Mouse (Mus musculus) kidney, adult 2 months (tissue): Measurements from ENCODE around the gene Gbgt1.
A peak's percentile ranks its signal among the peaks of the same experiment; 100 is the strongest.

Experiments used
- CTCF ChIP-seq: fragments of 200-500 bp; conservative IDR thresholded peaks from 2 replicates; pipeline ENCODE4 v1.5.1; 2011; ENCODE audit warnings: low read depth, mild to moderate bottlenecking, control low read depth, low read length, moderate library complexity, mixed read lengths; ENCODE audit not compliant: insufficient read depth, insufficient read length
- POLR2A ChIP-seq: fragments of 200-500 bp; IDR thresholded peaks from one replicate; pipeline ENCODE4 v1.6.1; 2011; ENCODE audit warnings: low read depth, low read length, control low read depth

DNA sequence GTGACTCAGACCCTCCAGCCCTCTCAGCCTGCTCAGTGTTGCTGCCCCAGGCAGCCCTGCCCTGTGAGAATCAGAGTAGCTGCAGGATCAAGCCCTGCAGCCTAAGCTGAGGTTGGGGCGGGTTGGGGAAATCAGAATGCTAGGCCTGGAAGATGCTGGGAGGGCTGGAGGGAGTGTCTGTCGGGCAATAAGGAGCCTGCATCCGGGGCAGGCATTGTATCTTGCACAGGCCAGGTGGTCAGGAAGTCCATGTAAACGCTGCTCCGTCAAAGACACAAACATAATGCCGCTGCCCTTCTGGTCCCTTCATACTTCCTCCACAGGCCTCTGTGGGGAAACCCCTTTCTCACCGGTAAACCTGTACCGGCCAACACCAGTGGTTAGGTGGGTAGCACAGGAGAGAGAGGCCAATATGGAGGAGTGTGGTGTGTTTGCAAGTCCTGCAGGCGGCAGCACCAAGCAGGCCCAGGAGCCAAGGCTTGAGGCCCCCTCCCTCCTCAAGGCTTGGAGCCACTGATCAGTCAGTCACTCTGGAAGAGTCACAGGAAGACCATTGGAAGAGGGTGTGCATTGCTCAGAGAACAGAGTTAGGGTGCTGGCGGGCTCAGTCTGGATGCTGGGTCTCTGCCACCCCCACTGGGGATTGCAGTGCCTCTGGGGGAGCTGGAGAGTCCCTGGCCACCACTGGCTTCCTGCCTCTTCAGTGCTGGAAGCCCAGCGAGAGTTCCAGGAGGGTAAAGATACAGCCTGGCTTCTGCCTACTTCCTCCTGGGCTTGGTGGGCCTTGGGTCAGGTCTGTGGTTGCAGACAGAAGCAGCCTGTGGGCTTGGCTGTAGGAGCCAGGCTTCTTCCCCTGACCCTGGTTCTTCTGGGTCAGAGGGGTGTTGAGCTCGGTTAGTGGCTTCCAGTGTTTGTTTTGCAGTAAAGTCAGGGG lies 29.5 kb downstream of the Gbgt1 start:
- no peak for TF ChIP-seq POLR2A
- 0 out of 2 replicates have a peak, but pooled peaks have one; percentile 14 for TF ChIP-seq CTCF
